Mouse (Mus musculus) ovary, postnatal 36 days (tissue): ENCODE results near the gene Fbxo11.
"Not testable (repeated sequence)": the region's sequence is repeated elsewhere in the genome, so short reads cannot be mapped to it uniquely, and the experiment has no call there.

Experiments
- DNase-seq: peaks from one replicate; pipeline ENCODE4 v3.0.0; 2022; ENCODE audit warnings: low spot score, mixed read lengths

Gene Fbxo11

DNA sequence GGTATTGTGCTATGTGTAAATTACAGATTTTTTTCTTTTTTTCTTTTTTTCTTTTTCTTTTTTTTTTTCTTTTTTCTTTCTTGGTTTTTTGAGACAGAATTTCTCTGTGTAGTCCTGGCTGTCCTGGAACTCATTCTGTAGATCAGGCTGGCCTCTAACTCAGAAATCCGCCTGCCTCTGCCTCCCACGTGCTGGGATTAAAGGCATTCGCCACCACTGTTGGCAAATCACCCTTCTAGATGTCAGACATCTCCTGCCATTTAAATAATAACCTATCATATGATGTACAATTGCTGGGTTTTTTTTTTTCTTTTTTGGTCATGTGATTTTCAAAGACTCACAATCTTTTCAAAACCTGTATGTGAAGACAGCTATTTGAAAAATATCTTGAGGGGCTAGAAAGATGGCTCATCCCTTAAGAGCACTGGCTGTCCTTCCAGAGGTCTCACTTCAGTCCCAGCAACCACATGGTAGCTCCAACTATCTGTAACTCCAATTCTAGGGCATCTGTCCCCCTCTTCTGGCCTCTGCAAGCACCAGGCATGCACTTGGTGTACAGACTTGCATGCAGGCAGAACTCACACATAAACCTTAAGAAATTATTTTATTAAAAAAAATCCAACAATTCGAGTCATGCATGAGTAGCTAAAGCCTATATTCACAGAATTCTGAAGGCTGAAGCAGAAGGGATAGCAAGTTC lies 2.3 kb upstream of the Fbxo11 start:
- no peak for DNase-seq

DNA sequence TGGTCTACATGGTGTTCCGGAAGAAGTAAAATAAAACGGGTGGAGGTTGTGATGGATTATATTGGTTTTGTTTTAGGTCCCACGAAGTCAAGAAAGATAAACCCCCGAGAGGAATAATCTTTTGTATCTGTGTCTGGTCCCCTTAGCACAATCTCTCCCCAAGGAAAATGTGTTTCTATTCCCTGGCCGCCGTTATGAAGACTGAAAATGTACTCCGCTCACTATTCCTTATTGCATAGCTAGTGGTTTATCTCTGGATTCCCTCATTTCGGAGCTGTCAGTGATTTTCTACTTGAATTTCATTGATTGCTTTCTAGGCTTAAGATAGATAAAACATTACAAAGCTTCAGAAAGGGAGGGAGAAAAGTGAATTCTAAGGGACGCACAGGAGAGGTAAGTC lies 1.7 kb upstream of the Fbxo11 start:
- DNase-seq = no peak

DNA sequence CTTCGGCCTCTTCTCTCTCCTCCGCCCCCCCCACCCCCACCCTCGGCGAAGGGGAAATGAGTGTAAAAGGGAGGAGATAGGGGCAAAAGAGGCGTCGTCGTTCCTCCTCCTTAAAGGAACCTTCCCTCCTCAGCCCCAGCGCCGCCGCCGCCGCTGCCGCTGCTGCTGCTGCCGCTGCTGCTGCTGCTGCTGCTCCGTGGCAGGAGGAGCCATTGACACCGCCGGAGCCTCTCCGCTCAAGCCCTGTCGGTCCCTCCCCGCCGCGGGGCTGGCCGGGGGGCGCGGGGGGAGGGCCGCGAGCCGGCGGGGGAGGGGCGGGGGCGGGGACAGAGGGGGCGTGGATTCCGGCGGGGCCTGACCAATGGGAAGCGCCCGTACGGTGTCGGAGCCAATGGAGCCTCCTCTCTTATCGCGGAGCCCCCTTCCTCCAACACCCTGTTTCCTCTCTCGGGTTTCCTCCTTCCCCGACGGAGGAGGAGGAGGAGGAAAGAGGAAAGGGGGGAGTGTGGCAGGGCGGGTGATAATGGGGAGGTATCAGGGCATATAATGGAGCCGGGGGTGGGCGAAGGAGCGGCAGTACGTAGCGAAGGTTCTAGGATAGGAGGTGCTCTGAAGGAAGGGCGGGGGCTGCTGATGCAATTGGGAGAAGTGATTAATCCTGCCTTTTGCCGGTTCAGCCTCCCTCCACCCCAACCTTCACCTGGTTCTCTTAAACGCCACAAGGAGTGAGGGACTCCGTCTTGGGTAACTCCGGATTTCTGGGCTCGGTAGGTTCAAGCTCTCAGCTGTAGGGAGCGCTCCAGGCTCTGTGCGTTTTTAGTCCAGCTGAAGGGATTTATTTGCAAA lies 933 bp upstream of the Fbxo11 start:
- peak; percentile 88 for DNase-seq

DNA sequence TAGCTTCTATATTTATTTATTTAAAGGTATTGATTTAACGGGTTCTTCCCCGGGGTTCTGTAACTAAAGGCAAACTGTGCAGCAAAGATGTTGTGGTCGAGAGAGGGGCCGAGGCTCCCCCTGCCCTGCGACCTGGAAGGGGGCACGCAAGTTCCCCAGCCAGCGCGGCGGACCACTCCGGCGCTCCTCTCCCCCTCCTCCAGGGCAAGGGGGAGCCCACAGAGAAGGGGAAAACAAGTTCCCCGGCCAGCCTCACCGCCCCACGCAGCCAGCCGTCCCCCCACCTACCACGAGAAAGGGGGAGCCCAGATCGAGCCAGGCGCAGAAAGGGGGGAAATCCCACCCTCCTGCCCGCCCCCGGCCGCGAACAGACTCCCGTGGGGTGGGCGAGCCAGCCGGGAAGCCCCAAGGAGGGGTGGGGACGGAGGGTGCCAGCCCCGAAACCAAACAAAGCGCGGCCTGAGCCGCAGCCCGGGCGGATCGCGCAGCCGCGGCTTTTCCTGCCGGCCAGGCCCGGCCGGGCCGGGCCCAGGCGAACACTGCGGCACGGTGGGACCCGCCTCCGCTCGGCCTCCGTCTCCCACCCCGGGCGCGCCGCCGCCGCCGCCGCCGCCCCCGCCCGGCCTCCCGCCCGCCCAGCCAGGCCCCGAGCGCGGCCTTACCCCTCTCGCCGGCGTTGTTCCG lies 602 bp downstream of the Fbxo11 start:
- peak; percentile 64 for DNase-seq

DNA sequence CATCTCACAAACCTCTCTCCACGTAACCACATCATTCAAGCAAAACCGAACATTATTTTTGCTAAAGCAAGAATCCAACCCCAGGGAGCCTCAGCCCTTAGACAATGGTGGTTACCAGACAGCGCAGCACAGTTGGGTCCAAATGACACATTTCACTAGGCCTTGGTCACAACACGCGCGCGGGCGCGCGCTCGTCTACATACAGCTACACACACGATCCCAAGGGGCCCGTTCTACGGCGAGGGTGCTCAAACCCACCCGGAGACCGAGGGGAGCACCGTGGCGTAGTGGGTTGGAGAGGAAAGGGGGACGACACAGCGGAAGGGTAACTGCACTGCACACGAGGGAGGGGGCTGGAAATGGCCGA lies 1.1 kb downstream of the Fbxo11 start:
- DNase-seq = peak; percentile 59

DNA sequence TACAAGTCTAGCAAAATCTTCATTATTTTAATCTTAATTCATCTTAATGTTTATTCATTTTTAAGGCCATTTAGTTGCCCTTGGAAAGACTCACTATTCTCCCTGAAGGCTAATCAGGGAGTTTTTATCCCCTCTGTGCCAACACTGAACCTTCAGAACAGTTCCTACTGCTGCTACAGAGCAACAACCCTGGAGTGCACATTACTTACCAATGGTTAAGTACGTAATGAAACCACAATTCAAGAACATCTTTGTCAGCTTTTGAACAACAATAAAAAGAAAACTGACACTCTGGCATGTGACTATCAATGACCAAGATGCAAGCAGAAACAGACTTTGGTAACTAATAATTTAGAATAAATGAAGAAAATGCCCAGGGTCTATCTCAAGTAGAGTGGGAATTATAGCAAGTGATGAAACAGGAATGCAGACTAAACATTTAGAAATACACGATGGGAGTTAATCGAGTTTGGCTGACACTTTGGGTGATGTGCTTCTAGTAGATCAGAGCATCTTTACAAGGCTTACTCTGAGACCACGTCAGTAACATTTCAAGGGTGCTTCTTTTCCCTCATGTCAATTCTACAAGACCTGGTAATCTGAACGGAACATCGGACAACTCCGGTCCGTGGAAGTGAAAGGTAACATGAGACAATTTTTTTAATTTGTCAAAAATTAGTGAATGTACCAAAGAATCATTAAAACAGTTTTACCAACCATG lies 2.1 kb downstream of the Fbxo11 start:
- no peak for DNase-seq

DNA sequence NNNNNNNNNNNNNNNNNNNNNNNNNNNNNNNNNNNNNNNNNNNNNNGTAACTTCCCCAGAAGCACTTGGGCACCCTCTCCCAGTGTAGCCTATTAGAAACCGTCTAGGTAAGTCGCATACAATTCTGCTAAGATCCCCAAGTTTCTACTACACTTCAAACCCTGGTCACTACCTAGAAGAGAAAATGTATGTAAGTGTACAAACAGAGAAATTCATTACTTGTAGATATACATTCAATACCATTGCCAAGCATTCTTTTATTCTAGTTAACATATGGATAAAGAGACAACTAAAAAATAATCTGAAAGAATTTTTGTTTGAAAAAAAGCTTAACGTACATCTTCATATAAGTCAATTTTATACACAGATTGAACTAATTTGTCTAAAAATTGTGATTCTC lies 3.1 kb downstream of the Fbxo11 start:
- no peak for DNase-seq

DNA sequence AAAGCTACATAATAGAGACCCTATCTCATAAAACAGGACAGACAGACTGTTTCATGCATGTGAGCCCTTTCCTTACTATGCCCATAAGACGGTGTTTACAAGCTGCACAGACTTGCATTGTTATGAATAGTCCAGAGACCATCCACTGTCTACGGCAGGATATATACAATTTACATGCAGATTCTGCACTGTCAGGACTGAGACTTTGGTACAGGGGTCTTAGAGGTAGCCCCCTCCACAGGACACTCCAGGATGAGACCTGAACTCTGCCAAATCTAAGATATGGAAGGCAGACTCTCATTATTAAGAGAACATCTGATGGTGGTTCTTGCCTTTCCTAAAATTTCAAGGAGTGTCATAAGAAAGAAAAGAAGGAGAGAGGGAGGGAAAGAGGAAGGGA lies 6.8 kb downstream of the Fbxo11 start:
- DNase-seq = no peak

DNA sequence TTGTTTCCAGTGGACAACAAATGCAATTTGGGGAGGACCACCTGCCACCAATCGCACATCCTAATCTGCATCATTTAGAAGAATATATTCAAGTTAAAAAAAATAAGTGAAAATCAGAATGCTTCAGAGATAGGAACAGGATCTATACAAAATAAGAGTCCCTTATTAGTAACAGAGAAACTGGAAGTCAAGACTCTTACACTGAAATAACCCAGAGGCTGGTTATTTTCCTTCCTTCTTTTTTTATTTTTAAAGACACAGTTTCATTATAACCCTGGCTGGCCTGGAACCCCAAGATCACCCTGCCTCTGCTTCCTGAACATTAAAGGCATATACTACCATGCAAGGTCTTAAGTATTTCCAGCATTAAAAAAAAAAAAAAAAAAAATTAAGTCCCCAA lies 7.2 kb downstream of the Fbxo11 start:
- DNase-seq = no peak

DNA sequence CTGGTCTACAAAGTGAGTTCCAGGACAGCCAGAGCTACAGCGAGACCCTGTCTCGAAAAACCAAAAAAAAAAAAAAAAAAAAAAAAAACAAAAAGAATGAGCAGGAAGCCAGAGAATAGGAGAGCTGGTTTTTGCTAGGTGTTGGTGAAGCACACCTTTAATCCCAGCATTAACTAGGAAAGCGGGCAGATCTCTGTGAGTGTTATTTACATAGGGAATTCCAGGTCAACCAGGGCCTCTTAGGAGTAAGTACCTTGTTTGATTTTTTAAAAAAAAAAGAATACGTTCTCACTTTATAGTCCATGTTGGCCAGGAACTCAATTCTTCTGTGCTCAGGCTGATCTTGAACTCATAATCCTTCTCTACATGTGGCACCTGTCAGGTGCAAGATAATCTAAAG lies 13.4 kb downstream of the Fbxo11 start:
- no peak for DNase-seq

DNA sequence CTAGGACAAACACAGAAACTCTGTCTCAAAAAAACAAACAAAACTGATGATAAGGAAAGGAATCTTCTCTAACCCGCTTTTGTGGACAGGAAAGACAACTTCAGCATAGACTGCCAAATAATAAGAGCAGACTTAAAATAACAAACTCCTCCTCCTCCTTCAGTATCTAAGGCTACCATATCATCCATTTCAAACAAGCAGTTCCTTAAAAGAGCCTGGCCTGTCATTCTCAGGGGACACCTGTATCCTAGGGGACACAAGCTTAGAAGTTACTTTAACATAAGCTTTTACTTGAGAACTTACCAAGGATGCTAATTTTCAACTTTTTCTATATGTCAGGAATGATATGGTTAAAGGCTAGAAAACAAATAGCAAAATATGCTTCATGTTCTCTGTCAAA lies 14.2 kb downstream of the Fbxo11 start:
- DNase-seq = no peak

DNA sequence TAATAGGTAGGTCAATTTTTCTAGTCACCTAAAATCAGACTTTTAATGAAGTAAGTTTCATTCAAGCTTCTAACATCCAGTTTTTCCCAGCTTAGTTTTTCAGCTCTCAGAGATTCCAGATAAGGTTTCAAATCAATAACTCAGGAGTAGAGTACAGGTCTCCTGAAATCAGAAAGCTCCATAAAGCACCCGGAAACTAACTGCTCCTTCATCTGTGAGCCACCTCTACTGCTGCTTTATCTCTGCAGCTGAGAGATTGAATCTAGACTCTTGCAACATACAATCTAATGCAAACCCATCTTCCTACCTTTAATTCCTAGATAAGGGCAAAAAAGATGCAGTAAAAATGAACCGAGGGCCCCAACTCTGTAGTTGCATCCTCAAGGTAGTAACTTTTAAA lies 14.8 kb downstream of the Fbxo11 start:
- DNase-seq = no peak

DNA sequence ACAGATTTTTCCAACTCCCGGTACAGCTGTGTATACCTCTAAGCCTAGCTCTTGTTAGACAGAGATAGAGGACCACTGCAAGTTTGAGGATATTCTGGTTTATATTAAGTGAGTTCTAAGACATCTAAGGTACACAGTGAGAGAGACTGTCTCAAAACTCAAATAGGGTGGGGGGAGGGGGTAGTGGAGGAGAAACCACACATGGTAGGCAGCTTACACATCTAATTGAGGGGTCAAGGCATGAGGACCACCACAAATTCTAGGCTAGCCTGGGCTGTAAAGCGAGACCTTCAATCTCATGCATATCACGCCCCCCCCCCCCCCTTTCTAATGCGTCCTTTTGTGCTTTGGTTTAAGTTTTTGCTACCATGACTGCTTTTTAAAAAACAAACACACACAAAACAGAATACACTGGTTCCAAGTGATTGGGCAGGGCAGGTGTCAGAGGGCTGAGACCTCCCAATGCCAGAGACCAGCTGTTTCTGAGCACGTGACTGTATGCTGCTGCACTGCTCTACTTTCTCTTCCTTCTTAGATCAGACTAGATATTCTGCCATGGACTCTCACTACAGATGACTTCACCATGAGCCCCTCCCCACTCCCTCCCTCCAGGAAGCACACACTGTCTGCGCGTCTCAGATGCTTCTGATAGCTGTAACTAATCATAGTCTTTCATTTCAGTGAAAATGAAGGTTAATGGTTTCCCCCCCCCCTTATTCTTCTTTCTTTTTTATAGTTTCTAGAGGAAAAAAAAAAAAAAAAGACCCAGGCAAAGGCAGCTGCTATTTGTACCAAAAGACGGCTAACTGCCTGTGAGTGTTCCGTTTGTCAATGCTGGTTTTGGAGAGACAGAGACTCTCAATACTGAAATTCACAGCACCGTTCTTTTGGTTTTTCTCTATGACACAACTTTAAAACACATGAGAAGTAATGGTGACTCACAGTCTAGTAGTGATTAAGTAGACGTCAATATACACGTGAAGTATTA lies 22.7 kb downstream of the Fbxo11 start:
- no peak for DNase-seq

DNA sequence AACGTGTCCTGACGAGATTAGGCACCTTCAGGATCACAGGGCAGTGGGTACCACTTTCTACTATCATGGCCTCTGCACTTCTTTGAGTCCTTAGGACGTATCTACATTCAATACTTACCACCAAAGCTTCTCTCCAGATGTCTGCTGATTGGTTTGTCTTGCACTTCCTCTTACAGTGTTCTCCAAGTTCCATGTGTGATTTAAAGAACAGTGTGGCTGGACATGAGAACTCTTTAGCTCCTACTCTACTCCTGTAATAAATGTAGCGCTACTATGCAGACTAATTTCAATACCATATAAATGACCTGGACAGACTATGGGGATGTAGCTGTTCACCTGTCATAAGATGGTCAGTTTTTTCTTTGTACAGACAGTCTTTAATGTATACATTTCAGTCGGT lies 24.3 kb downstream of the Fbxo11 start:
- no peak for DNase-seq

DNA sequence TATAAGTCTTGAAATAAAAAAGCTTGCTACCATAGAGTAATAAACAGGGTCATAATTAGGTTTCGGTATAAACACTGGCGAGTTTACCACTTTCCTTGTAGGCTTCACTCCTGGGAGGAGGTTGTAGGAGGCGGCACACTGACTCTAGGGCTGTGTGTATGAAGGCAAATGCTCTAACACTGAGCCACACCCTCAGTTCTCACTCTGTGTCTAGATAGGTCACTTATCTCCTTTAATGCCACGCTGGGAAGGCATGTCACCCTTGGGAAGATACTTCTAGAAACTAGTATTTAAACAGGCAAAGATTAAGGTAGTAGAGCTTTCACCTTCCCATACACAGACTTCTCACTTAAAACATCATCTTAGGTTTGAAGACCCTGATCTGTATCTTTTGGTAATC lies 30.7 kb downstream of the Fbxo11 start:
- DNase-seq = no peak

DNA sequence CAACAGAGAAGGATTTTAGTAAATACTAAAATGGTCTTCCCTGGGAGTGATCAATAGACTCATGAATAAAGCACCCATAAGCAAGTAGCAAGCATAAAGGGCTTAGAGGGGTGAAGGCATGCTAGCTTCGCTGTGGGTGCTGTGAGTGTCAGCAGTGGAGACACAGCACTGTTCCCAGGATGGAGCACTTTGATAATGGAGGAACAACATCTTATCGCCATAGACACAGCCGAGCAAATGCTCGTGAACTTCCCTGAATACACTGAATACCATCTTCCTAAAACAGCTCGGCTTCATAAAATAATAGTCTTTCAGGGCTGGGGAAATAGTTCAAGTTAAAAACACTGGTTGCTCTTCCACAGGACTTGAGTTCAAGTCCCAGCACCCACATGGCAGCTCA lies 33.3 kb downstream of the Fbxo11 start:
- DNase-seq = no peak

DNA sequence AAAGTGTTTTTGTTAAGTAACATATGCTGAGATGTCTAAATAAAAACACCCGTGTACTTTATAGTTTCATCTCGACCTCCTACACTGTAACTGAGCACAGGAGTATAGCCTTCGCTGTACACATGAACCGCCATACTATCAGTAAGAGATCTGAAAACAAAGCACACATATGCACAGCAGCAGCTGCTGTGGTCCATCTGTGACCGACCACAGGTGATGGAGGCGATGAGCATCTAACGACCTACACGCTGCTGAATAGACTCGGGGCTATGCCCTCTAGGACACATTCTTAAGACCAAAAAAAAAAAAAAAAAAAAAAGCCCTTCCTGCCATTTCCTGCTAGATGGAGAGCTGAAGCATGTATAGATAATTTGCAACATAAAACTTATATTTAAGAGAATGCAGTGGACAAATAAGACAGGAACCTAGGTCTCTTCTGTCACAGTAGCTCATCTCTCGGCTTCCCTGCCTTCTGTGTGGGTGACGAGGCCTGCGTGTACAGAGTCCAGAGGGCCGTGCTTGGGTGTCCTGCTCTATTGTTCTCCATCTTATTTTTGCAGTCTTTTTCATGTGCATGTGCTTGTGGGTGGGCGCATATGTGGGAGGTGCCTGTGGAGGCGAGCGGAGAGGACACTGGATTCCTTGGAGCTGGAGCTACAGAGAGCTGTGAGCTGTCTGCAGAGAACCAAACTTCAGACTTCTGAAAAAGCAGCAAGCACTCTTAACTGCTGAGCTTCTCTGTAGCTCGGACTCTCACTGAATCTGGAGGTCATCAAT lies 35.7 kb downstream of the Fbxo11 start:
- DNase-seq = no peak

DNA sequence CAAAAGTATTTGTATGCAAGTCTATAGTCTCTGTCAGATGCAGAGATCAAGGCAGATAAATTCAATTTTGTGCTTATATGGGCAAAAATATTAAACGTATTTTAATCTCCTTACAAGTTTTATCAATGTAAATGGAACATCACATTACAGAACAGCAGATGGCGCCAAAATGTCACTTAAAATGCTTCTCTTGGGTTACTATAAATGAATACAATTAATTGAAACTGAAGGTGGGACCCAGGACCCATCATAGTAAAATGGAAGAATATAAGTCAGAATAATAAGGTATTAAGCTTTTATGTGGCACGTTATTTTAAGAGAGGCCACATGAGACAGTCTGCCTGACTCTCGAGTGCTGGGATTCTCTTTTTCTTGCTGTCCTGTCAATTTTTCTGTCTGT lies 39.9 kb downstream of the Fbxo11 start:
- DNase-seq = no peak

DNA sequence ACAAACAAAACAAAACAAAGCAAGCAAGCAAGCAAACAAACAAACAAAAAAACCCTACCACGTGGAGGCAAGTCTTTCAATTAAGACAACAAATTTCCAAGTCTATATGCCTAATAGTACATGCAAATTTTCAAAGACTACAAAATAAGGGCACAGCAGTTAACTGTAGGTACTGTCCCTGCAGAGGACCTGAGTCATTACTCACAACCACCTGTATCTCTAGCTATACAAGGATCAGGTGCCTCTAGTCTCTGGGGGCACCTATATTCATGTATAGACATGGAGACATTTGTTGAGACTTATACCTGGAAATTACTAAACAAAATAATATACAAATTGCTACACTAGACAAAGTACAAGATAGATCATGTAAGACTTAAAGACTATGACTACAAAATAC lies 41.2 kb downstream of the Fbxo11 start:
- DNase-seq = no peak

DNA sequence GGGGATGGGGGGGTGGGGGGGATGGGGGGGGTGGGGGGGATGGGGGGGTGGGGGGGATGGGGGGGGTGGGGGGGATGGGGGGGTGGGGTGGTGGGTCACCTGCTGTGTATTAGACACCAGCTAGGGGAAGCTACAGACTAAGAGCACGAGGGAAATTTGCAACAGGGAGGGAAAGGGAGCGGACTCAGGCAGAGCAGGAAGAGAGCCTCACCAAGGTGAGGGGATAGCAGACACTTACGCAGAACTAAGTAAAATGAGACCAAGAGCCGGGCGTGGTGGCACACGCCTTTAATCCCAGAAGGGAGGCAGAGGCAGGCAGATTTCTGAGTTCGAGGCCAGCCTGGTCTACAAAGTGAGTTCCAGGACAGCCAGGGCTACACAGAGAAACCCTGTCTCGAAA lies 49.1 kb downstream of the Fbxo11 start:
- DNase-seq = not testable (repeated sequence)

DNA sequence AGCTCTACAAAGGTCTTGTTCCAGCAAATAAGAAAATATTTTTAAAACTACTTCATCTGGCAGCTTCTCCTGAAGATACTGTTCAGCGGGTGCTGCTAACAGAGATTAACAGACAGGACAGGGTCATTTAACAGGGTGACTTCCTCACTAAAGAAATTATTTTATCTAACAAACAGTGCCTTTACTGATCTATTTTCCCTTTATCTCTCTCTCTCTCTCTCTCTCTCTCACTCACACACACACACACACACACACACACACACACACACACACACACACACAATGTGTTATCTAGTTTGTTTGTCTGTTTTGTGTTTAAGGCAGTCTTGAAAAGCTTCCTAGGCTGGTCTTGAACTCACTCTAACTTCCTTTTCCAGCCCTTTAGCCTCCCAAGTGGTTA lies 50.6 kb downstream of the Fbxo11 start:
- no peak for DNase-seq
